Mouse (Mus musculus): ENCODE results near the gene Spag5. TPM values are rescaled to one million over a fixed set of nuclear protein-coding genes. Genes with fewer than 3 reads are reported as not detected.
A peak's percentile ranks its signal among the peaks of the same experiment; 100 is the strongest.

The Spag5 gene
- polyA plus RNA-seq, 1 experiment from 2014 or later = 33.0 TPM

GRCm38 (mm10) chr11:78345801-78346200, 44.5 kb downstream of the Spag5 start:
- peak overlapping the region; percentile 44; the same call in 1 of the 2 replicates for H3K9ac ChIP-seq (ENCODE audit: low read depth, low read length)
- peak overlapping the region; percentile 83 for H3K27ac ChIP-seq (ENCODE audit: low read length)
- H3K4me2 ChIP-seq (ENCODE audit: low read depth, low read length) = peak overlapping the region; percentile 100
- ATAC-seq (ENCODE audit: low read depth) = no peak
- peaks cover 70% of the 10 kb centered on the region for H3K4me1 ChIP-seq (ENCODE audit: control insufficient read depth, low read depth, low read length)
- no peaks in the 10 kb centered on the region for H3K9me3 ChIP-seq (replicated peaks; ENCODE audit: control insufficient read depth, low read length)
- H3K36me3 ChIP-seq (ENCODE audit: control insufficient read depth, insufficient read depth) = peaks cover 5% of the 10 kb centered on the region; the same call in 1 of the 2 replicates
- 19% methylated on average over 7 of the region's 7 CpGs for WGBS (ENCODE audit: insufficient replicate concordance)
- H3K27me3 ChIP-seq (ENCODE audit: control insufficient read depth, insufficient read depth, low read depth, low read length) = no peaks in the 10 kb centered on the region
- peak overlapping the region; percentile 1; the same call in 1 of the 2 replicates for H3K4me3 ChIP-seq (ENCODE audit: low read depth, low read length)

- no peak overlapping the region for H3K4me3 ChIP-seq (ENCODE audit: low read depth, low read length)
- H3K27me3 ChIP-seq (ENCODE audit: control insufficient read depth, insufficient read depth, low read depth, low read length) = no peaks in the 10 kb centered on the region
- WGBS (ENCODE audit: insufficient replicate concordance) = 65% methylated on average over 6 of the region's 6 CpGs
- ATAC-seq (ENCODE audit: low read depth) = no peak
- peaks cover 70% of the 10 kb centered on the region for H3K4me1 ChIP-seq (ENCODE audit: control insufficient read depth, low read depth, low read length)
- H3K9me3 ChIP-seq (replicated peaks; ENCODE audit: control insufficient read depth, low read length) = no peaks in the 10 kb centered on the region
- peak overlapping the region; percentile 83 for H3K27ac ChIP-seq (ENCODE audit: low read length)
- peaks cover 5% of the 10 kb centered on the region; the same call in 1 of the 2 replicates for H3K36me3 ChIP-seq (ENCODE audit: control insufficient read depth, insufficient read depth)
- H3K9ac ChIP-seq (ENCODE audit: low read depth, low read length) = peak overlapping the region; percentile 44
- H3K4me2 ChIP-seq (ENCODE audit: low read depth, low read length) = peak overlapping the region; percentile 100; the same call in 1 of the 2 replicates
Observed at GRCm38 (mm10) chr11:78346326-78347069, 45.2 kb downstream of the Spag5 start.

- Histone ChIP-seq H3K36me3 (ENCODE audit: control insufficient read depth, insufficient read depth) (peaks cover 5% of the 10 kb centered on the region; the same call in 1 of the 2 replicates), H3K4me2 (ENCODE audit: low read depth, low read length) (no peak overlapping the region), H3K27ac (ENCODE audit: low read length) (peak overlapping the region; percentile 54; the same call in 1 of the 2 replicates), H3K9me3 (replicated peaks; ENCODE audit: control insufficient read depth, low read length) (no peaks in the 10 kb centered on the region), H3K27me3 (ENCODE audit: control insufficient read depth, insufficient read depth, low read depth, low read length) (no peaks in the 10 kb centered on the region), H3K4me1 (ENCODE audit: control insufficient read depth, low read depth, low read length) (peaks cover 70% of the 10 kb centered on the region), H3K9ac (ENCODE audit: low read depth, low read length) (no peak overlapping the region), H3K4me3 (ENCODE audit: low read depth, low read length) (no peak overlapping the region)
- no peak for ATAC-seq (ENCODE audit: low read depth)
- whole genome bisulfite sequencing (ENCODE audit: insufficient replicate concordance) = 80% methylated on average over 10 of the region's 10 CpGs
Observed at GRCm38 (mm10) chr11:78347070-78347754, 45.9 kb downstream of the Spag5 start.

DNA sequence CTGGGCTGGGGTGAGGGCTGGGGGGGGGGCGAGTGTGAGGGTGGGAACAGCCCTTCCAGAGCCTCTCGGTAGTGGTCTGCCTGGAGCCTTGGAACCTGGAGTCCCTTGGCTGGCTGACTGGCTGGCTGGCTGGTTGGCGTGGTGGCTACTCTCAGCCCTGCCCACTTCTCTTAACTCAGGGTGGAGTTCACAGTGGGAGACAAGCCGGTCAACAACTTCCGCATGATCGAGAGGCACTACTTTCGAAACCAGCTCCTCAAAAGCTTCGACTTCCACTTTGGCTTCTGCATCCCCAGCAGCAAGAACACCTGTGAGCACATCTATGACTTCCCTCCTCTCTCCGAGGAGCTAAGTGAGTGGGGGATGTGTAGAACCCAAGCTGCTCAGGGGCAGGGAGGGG, 46.6 kb downstream of the Spag5 start:
- peaks cover 5% of the 10 kb centered on the region; the same call in 1 of the 2 replicates for H3K36me3 ChIP-seq (ENCODE audit: control insufficient read depth, insufficient read depth)
- peaks cover 67% of the 10 kb centered on the region for H3K4me1 ChIP-seq (ENCODE audit: control insufficient read depth, low read depth, low read length)
- no peaks in the 10 kb centered on the region for H3K27me3 ChIP-seq (ENCODE audit: control insufficient read depth, insufficient read depth, low read depth, low read length)
- WGBS (ENCODE audit: insufficient replicate concordance) = 72% methylated on average over 9 of the region's 9 CpGs
- ATAC-seq (ENCODE audit: low read depth) = no peak
- no peaks in the 10 kb centered on the region for H3K9me3 ChIP-seq (replicated peaks; ENCODE audit: control insufficient read depth, low read length)
- H3K27ac ChIP-seq (ENCODE audit: low read length) = peak overlapping the region; percentile 54; the same call in 1 of the 2 replicates
- no peak overlapping the region for H3K4me3 ChIP-seq (ENCODE audit: low read depth, low read length)
- no peak overlapping the region for H3K4me2 ChIP-seq (ENCODE audit: low read depth, low read length)
- H3K9ac ChIP-seq (ENCODE audit: low read depth, low read length) = no peak overlapping the region

GRCm38 (mm10) chr11:78348474-78348873, 47.1 kb downstream of the Spag5 start:
- H3K4me2 ChIP-seq (ENCODE audit: low read depth, low read length) = no peak overlapping the region
- peaks cover 5% of the 10 kb centered on the region; the same call in 1 of the 2 replicates for H3K36me3 ChIP-seq (ENCODE audit: control insufficient read depth, insufficient read depth)
- H3K4me3 ChIP-seq (ENCODE audit: low read depth, low read length) = no peak overlapping the region
- H3K9ac ChIP-seq (ENCODE audit: low read depth, low read length) = 0 out of 2 replicates have a peak overlapping the region, but pooled peaks have one; percentile 5
- H3K4me1 ChIP-seq (ENCODE audit: control insufficient read depth, low read depth, low read length) = peaks cover 63% of the 10 kb centered on the region
- peak overlapping the region; percentile 35 for H3K27ac ChIP-seq (ENCODE audit: low read length)
- no peaks in the 10 kb centered on the region for H3K27me3 ChIP-seq (ENCODE audit: control insufficient read depth, insufficient read depth, low read depth, low read length)
- WGBS (ENCODE audit: insufficient replicate concordance) = 58% methylated on average over 7 of the region's 7 CpGs
- ATAC-seq (ENCODE audit: low read depth) = no peak
- H3K9me3 ChIP-seq (replicated peaks; ENCODE audit: control insufficient read depth, low read length) = no peaks in the 10 kb centered on the region

DNA sequence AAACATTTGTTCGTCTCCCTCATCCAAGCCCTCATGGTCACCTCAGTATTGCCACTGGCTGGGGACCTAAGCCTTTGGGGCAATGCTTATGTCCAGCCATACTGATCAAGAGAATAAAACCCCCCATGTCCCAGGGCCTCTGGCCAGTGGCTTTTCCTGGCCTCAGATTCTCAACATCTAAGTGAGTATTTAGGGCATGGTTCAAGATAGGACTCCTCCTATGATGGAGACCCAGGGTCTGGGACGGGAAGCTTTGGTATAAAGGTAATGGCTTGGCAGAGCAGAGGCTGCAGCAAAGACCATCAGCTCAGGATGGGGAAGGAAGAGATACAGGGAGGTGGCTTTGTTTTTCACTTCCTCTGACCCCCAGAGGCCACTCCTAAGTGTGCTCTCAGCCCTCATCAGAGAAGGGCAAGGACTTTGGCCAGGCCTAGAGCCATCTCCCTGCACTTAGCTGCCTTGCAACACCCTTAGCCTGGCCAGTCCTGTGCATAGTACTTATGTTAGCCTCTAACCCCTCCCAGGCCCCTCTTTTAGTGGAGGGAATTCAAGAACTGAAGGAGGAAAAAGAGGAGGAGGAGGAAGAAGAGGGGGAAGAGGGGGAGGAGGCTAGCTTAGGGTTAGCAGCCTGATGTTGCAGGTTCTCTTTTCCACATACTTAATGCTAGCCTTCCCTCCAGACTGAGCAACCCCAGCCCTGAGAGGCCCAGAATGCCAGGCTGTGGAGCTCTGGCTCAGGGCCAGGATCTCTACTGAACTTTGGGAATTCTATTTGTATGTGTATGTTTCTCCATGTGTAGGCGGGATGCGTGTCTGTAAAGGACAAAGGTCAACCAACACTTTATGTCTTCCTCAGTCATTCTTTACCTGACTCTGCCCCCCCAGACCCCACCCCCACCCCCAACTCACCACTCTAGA, 48.4 kb downstream of the Spag5 start:
- Histone ChIP-seq H3K4me3 (ENCODE audit: low read depth, low read length) (no peak overlapping the region), H3K4me1 (ENCODE audit: control insufficient read depth, low read depth, low read length) (peaks cover 51% of the 10 kb centered on the region), H3K9ac (ENCODE audit: low read depth, low read length) (no peak overlapping the region), H3K36me3 (ENCODE audit: control insufficient read depth, insufficient read depth) (peaks cover 5% of the 10 kb centered on the region; the same call in 1 of the 2 replicates), H3K9me3 (replicated peaks; ENCODE audit: control insufficient read depth, low read length) (no peaks in the 10 kb centered on the region), H3K27me3 (ENCODE audit: control insufficient read depth, insufficient read depth, low read depth, low read length) (no peaks in the 10 kb centered on the region), H3K4me2 (ENCODE audit: low read depth, low read length) (no peak overlapping the region), H3K27ac (ENCODE audit: low read length) (peak overlapping the region; percentile 80)
- 58% methylated on average over 4 of the region's 4 CpGs for WGBS (ENCODE audit: insufficient replicate concordance)
- ATAC-seq (ENCODE audit: low read depth) = peak; percentile 59

GRCm38 (mm10) chr11:78353081-78353480, 51.8 kb downstream of the Spag5 start:
- peaks cover 5% of the 10 kb centered on the region; the same call in 1 of the 2 replicates for H3K36me3 ChIP-seq (ENCODE audit: control insufficient read depth, insufficient read depth)
- WGBS (ENCODE audit: insufficient replicate concordance) = 41% methylated on average over 1 of the region's 1 CpGs
- H3K9ac ChIP-seq (ENCODE audit: low read depth, low read length) = no peak overlapping the region
- peaks cover 18% of the 10 kb centered on the region for H3K4me1 ChIP-seq (ENCODE audit: control insufficient read depth, low read depth, low read length)
- no peaks in the 10 kb centered on the region for H3K9me3 ChIP-seq (replicated peaks; ENCODE audit: control insufficient read depth, low read length)
- ATAC-seq (ENCODE audit: low read depth) = no peak
- H3K27ac ChIP-seq (ENCODE audit: low read length) = no peak overlapping the region
- no peak overlapping the region for H3K4me3 ChIP-seq (ENCODE audit: low read depth, low read length)
- no peak overlapping the region for H3K4me2 ChIP-seq (ENCODE audit: low read depth, low read length)
- no peaks in the 10 kb centered on the region for H3K27me3 ChIP-seq (ENCODE audit: control insufficient read depth, insufficient read depth, low read depth, low read length)

DNA sequence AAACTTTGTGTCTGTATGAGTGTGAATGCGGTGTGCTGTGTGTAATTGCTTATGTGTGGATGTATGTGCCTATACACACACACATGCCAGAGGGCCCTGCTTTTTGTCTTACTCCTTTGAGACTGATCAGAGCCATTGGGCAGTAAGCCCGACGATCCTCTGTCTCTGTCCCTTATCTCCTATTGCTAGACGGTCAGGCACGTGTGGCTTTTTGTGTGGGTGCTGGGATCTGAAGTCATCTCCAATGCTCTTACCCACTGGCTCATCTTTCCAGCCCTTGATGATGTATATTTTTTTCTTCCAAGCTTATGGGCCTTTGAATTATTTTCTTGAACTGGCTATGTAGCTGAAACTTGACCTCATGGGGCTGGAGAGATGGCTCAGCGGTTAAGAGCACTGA, 53.6 kb downstream of the Spag5 start:
- H3K4me2 ChIP-seq (ENCODE audit: low read depth, low read length) = no peak overlapping the region
- no peaks in the 10 kb centered on the region for H3K9me3 ChIP-seq (replicated peaks; ENCODE audit: control insufficient read depth, low read length)

More for the DNA sequence above, 53.6 kb downstream of the Spag5 start:
- Histone ChIP-seq H3K36me3 (ENCODE audit: control insufficient read depth, insufficient read depth) (no peaks in the 10 kb centered on the region), H3K9ac (ENCODE audit: low read depth, low read length) (no peak overlapping the region), H3K27me3 (ENCODE audit: control insufficient read depth, insufficient read depth, low read depth, low read length) (no peaks in the 10 kb centered on the region), H3K4me3 (ENCODE audit: low read depth, low read length) (no peak overlapping the region), H3K27ac (ENCODE audit: low read length) (no peak overlapping the region), H3K4me1 (ENCODE audit: control insufficient read depth, low read depth, low read length) (peaks cover under 1% of the 10 kb centered on the region)
- 49% methylated on average over 6 of the region's 6 CpGs for WGBS (ENCODE audit: insufficient replicate concordance)
- ATAC-seq (ENCODE audit: low read depth) = no peak
